ENCODE assay signal across 18 mouse cellular contexts in the genomic region with DNA sequence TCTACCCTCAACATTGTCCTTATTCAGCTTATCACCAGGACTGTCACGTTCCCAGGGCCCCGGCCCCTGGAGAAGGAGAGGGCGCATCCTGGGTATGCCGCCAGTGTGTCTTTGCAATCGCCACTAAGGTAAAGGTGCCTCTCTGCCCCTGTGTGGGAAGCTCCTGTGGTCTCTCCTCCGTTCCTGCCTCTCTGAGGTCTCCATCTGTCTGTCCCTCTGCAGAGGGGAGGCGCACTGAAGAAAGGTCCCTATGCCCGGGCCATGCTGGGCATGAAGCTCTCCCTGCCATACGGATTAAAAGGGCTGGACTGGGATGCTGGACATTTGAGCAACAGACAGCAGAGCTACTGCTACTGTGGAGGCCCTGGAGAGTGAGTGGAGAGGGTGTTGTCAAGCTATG. TPM values are rescaled to one million over a fixed set of nuclear protein-coding genes. Genes with fewer than 3 reads are reported as not detected.
DNase-seq lines count a peak whose midpoint lies in the region; ATAC-seq and TF ChIP-seq lines count a peak whose summit lies in the region.
"Had no signal": no experiment of that assay in that cellular context is flagged by ENCODE, and none has a peak within 500 bp of the region (broad histone marks: within the 10 kb centered on the region; RNA-seq: fewer than 3 reads in every experiment).

No protein-coding gene starts in this region.

- no peak for ATAC-seq in hindbrain, embryonic 13.5 days (ENCODE audit: low FRiP score)
- no peak for ATAC-seq in hindbrain, embryonic 11.5 days (ENCODE audit: low FRiP score)
- ATAC-seq in midbrain, embryonic 13.5 days, result no peak
- ATAC-seq in midbrain, embryonic 14.5 days (ENCODE audit: low FRiP score, low TSS enrichment), result no peak
- ATAC-seq: forebrain, embryonic 16.5 days had no signal

- intact Hi-C loops in gastrocnemius, adult 2 months (cut with DNase I), result no loop called here
- intact Hi-C loops in gastrocnemius, postnatal 36 days (cut with DNase I), result loop anchor here (10.0 kb wide), 1 partner anchor 270 kb away; a partner anchor contains a TSS

- H3K27me3 ChIP-seq in hindbrain, embryonic 13.5 days, result no peaks in the 10 kb centered on the region
- no peaks in the 10 kb centered on the region for H3K27me3 ChIP-seq in hindbrain, embryonic 11.5 days (ENCODE audit: control insufficient read depth, insufficient read depth, low read length)
- H3K27me3 ChIP-seq in midbrain, embryonic 13.5 days, result no peaks in the 10 kb centered on the region
- no peaks in the 10 kb centered on the region for H3K27me3 ChIP-seq in midbrain, embryonic 14.5 days (ENCODE audit: control insufficient read depth, insufficient read depth, low read length)
- H3K27me3 ChIP-seq: embryonic facial prominence, embryonic 12.5 days; forebrain, embryonic 12.5 days had no signal

- no peak overlapping the region for H3K4me2 ChIP-seq in hindbrain, embryonic 13.5 days
- H3K4me2 ChIP-seq in hindbrain, embryonic 11.5 days (replicated peaks; ENCODE audit: low read depth, low read length), result no peak overlapping the region
- no peak overlapping the region for H3K4me2 ChIP-seq in midbrain, embryonic 13.5 days (replicated peaks)
- H3K4me2 ChIP-seq in midbrain, embryonic 14.5 days (ENCODE audit: low read length), result no peak overlapping the region
- H3K4me2 ChIP-seq: embryonic facial prominence, embryonic 12.5 days; forebrain, embryonic 12.5 days had no signal

- H3K4me3 ChIP-seq in gastrocnemius, adult 2 months, result no peak overlapping the region
- no peak overlapping the region for H3K4me3 ChIP-seq in hindbrain, embryonic 13.5 days
- no peak overlapping the region for H3K4me3 ChIP-seq in hindbrain, embryonic 11.5 days (ENCODE audit: low read depth, low read length)
- no peak overlapping the region for H3K4me3 ChIP-seq in midbrain, embryonic 13.5 days (replicated peaks)
- no peak overlapping the region for H3K4me3 ChIP-seq in midbrain, embryonic 14.5 days (replicated peaks; ENCODE audit: low read depth, low read length)
- H3K4me3 ChIP-seq: embryonic facial prominence, embryonic 12.5 days; forebrain, embryonic 12.5 days had no signal

- H3K9ac ChIP-seq in hindbrain, embryonic 13.5 days, result peak overlapping the region; percentile 88; the same call in 1 of the 2 replicates
- H3K9ac ChIP-seq in hindbrain, embryonic 11.5 days (ENCODE audit: low read depth, low read length), result no peak overlapping the region
- H3K9ac ChIP-seq in midbrain, embryonic 13.5 days (replicated peaks), result 0 out of 2 replicates have a peak overlapping the region, but pooled peaks have one; percentile 3
- no peak overlapping the region for H3K9ac ChIP-seq in midbrain, embryonic 14.5 days (replicated peaks; ENCODE audit: low read length)
- H3K9ac ChIP-seq: embryonic facial prominence, embryonic 12.5 days; forebrain, embryonic 12.5 days had no signal

- H3K36me3 ChIP-seq in hindbrain, embryonic 13.5 days, result peaks cover 32% of the 10 kb centered on the region
- peaks cover 3% of the 10 kb centered on the region; the same call in 1 of the 2 replicates for H3K36me3 ChIP-seq in hindbrain, embryonic 11.5 days (ENCODE audit: control insufficient read depth, insufficient read depth, low read length)
- H3K36me3 ChIP-seq in midbrain, embryonic 13.5 days, result peaks cover 39% of the 10 kb centered on the region
- peaks cover 31% of the 10 kb centered on the region for H3K36me3 ChIP-seq in midbrain, embryonic 14.5 days (ENCODE audit: control insufficient read depth, insufficient read depth, low read length)

- H3K4me1 ChIP-seq in hindbrain, embryonic 13.5 days (replicated peaks), result peaks cover 53% of the 10 kb centered on the region
- peaks cover 9% of the 10 kb centered on the region for H3K4me1 ChIP-seq in hindbrain, embryonic 11.5 days (replicated peaks; ENCODE audit: control insufficient read depth, insufficient read depth, low read length)
- H3K4me1 ChIP-seq in midbrain, embryonic 13.5 days (replicated peaks), result peaks cover 41% of the 10 kb centered on the region
- H3K4me1 ChIP-seq in midbrain, embryonic 14.5 days (ENCODE audit: control insufficient read depth, insufficient read depth, low read length), result peaks cover 28% of the 10 kb centered on the region

- H3K27ac ChIP-seq in gastrocnemius, adult 2 months, result 0 out of 2 replicates have a peak overlapping the region, but pooled peaks have one; percentile 5
- no peak overlapping the region for H3K27ac ChIP-seq in hindbrain, embryonic 13.5 days
- no peak overlapping the region for H3K27ac ChIP-seq in hindbrain, embryonic 11.5 days (ENCODE audit: low read depth, low read length)
- no peak overlapping the region for H3K27ac ChIP-seq in midbrain, embryonic 13.5 days
- no peak overlapping the region for H3K27ac ChIP-seq in midbrain, embryonic 14.5 days (replicated peaks; ENCODE audit: low read depth, low read length)
- H3K27ac ChIP-seq: embryonic facial prominence, embryonic 12.5 days; forebrain, embryonic 12.5 days; hindbrain, embryonic 10.5 days had no signal

- TF ChIP-seq CTCF in gastrocnemius, adult 2 months (IDR thresholded peaks at IDR 0.05), result no peak

- no peak for DNase-seq in gastrocnemius, adult 2 months
- no peak for DNase-seq in gastrocnemius, postnatal 36 days
- DNase-seq in hindbrain, embryonic 11.5 days (ENCODE audit: low spot score), result no peak
- DNase-seq in midbrain, embryonic 14.5 days, result no peak
- no peak for DNase-seq in layer of hippocampus, postnatal 25 days (ENCODE audit: extremely low spot score in 1 of 2, low spot score in 1 of 2)
- DNase-seq: adrenal gland, postnatal 10 days; cerebellum, adult 11 months; cerebellum, adult 8-10 months; cerebellum, postnatal 14 days; embryo, embryonic 11 days; gastrocnemius, postnatal 14 days; heart, postnatal 10 days had no signal

- 93% methylated on average over 9 of the region's 9 CpGs for WGBS in hindbrain, embryonic 13.5 days
- WGBS in hindbrain, embryonic 11.5 days, result 87% methylated on average over 9 of the region's 9 CpGs
- WGBS in midbrain, embryonic 13.5 days, result 90% methylated on average over 9 of the region's 9 CpGs
- WGBS in midbrain, embryonic 14.5 days, result 95% methylated on average over 9 of the region's 9 CpGs

- no peaks in the 10 kb centered on the region for H3K9me3 ChIP-seq in hindbrain, embryonic 13.5 days
- no peaks in the 10 kb centered on the region for H3K9me3 ChIP-seq in hindbrain, embryonic 11.5 days (ENCODE audit: control insufficient read depth, low read length)
- H3K9me3 ChIP-seq in midbrain, embryonic 13.5 days, result no peaks in the 10 kb centered on the region
- no peaks in the 10 kb centered on the region for H3K9me3 ChIP-seq in midbrain, embryonic 14.5 days (ENCODE audit: control insufficient read depth, low read length)
- H3K9me3 ChIP-seq: embryonic facial prominence, embryonic 12.5 days; forebrain, embryonic 12.5 days; hindbrain, embryonic 10.5 days had no signal

RNA-seq across cellular contexts. Expression of a gene that starts 2.2 kb away (rescaled TPM):
- total RNA-seq in gastrocnemius, adult 2 months (2021), result 10 to 100 TPM in 1 of 2 experiments, 1 to 10 TPM in 1; 9.2 to 10.7 TPM
- total RNA-seq in gastrocnemius, postnatal 36 days (2021), result 1 to 10 TPM; 5.8 to 6.3 TPM
- polyA plus RNA-seq in hindbrain, embryonic 13.5 days (2015; fragmentation: Nextera tagmentation; extraction: Ambion mirVana), result 17.9 and 19.2 TPM in 2 replicates
- 4.5 and 5.5 TPM in 2 replicates for polyA plus RNA-seq in hindbrain, embryonic 11.5 days (2014; fragmentation: Nextera tagmentation; extraction: Ambion mirVana)
- polyA plus RNA-seq in midbrain, embryonic 13.5 days (2015; fragmentation: Nextera tagmentation; extraction: Ambion mirVana), result 13.6 and 17.7 TPM in 2 replicates
- 18.2 and 24.0 TPM in 2 replicates for polyA plus RNA-seq in midbrain, embryonic 14.5 days (2014; fragmentation: Nextera tagmentation; extraction: Ambion mirVana)
- total RNA-seq in layer of hippocampus, postnatal 25 days (2021), result 10 to 100 TPM; 27.0 to 29.4 TPM

RNA-seq across cellular contexts. Expression of a gene that starts 4.3 kb away (rescaled TPM):
- total RNA-seq in gastrocnemius, adult 2 months (2021), result 100 to 1,000 TPM in 1 of 2 experiments, 10 to 100 TPM in 1; 93.8 to 104 TPM
- 10 to 100 TPM; 82.8 to 91.1 TPM for total RNA-seq in gastrocnemius, postnatal 36 days (2021)
- polyA plus RNA-seq in hindbrain, embryonic 13.5 days (2015; fragmentation: Nextera tagmentation; extraction: Ambion mirVana), result 133 and 148 TPM in 2 replicates
- 135 and 154 TPM in 2 replicates for polyA plus RNA-seq in hindbrain, embryonic 11.5 days (2014; fragmentation: Nextera tagmentation; extraction: Ambion mirVana)
- polyA plus RNA-seq in midbrain, embryonic 13.5 days (2015; fragmentation: Nextera tagmentation; extraction: Ambion mirVana), result 145 and 148 TPM in 2 replicates
- polyA plus RNA-seq in midbrain, embryonic 14.5 days (2014; fragmentation: Nextera tagmentation; extraction: Ambion mirVana), result 99.2 and 108 TPM in 2 replicates
- 100 to 1,000 TPM; 100 to 113 TPM for total RNA-seq in layer of hippocampus, postnatal 25 days (2021)

RNA-seq across cellular contexts. Expression of a gene that starts 6.0 kb away (rescaled TPM):
- total RNA-seq in gastrocnemius, adult 2 months (2021), result 1 to 10 TPM; 3.0 to 3.5 TPM
- 1 to 10 TPM; 3.4 to 3.5 TPM for total RNA-seq in gastrocnemius, postnatal 36 days (2021)
- 4.6 and 5.9 TPM in 2 replicates for polyA plus RNA-seq in hindbrain, embryonic 13.5 days (2015; fragmentation: Nextera tagmentation; extraction: Ambion mirVana)
- 3.4 and 4.7 TPM in 2 replicates for polyA plus RNA-seq in hindbrain, embryonic 11.5 days (2014; fragmentation: Nextera tagmentation; extraction: Ambion mirVana)
- polyA plus RNA-seq in midbrain, embryonic 13.5 days (2015; fragmentation: Nextera tagmentation; extraction: Ambion mirVana), result 5.0 and 6.2 TPM in 2 replicates
- 5.5 and 9.7 TPM in 2 replicates for polyA plus RNA-seq in midbrain, embryonic 14.5 days (2014; fragmentation: Nextera tagmentation; extraction: Ambion mirVana)
- total RNA-seq in layer of hippocampus, postnatal 25 days (2021), result 100 to 1,000 TPM; 399 to 523 TPM

RNA-seq across cellular contexts. Expression of a gene that starts 18.1 kb away (rescaled TPM):
- under 1 TPM; 0.18 to 0.64 TPM for total RNA-seq in gastrocnemius, adult 2 months (2021)
- total RNA-seq in gastrocnemius, postnatal 36 days (2021), result under 1 TPM; 0.49 to 0.64 TPM
- polyA plus RNA-seq in hindbrain, embryonic 13.5 days (2015; fragmentation: Nextera tagmentation; extraction: Ambion mirVana), result 3.6 and 4.5 TPM in 2 replicates
- 4.6 and 5.9 TPM in 2 replicates for polyA plus RNA-seq in hindbrain, embryonic 11.5 days (2014; fragmentation: Nextera tagmentation; extraction: Ambion mirVana)
- polyA plus RNA-seq in midbrain, embryonic 13.5 days (2015; fragmentation: Nextera tagmentation; extraction: Ambion mirVana), result 4.2 and 4.4 TPM in 2 replicates
- polyA plus RNA-seq in midbrain, embryonic 14.5 days (2014; fragmentation: Nextera tagmentation; extraction: Ambion mirVana), result 1.2 and 2.3 TPM in 2 replicates
- total RNA-seq in layer of hippocampus, postnatal 25 days (2021), result 1 to 10 TPM; 2.9 to 3.1 TPM

RNA-seq across cellular contexts. Expression of a gene that starts 37.9 kb away (rescaled TPM):
- under 1 TPM; 0.17 to 0.41 TPM for total RNA-seq in gastrocnemius, adult 2 months (2021)
- under 1 TPM in 1 of 2 experiments, not detected in 1; 0.94 TPM for total RNA-seq in gastrocnemius, postnatal 36 days (2021)
- polyA plus RNA-seq in hindbrain, embryonic 13.5 days (2015; fragmentation: Nextera tagmentation; extraction: Ambion mirVana), result 17.8 and 18.0 TPM in 2 replicates
- polyA plus RNA-seq in hindbrain, embryonic 11.5 days (2014; fragmentation: Nextera tagmentation; extraction: Ambion mirVana), result 10.5 and 13.2 TPM in 2 replicates
- polyA plus RNA-seq in midbrain, embryonic 13.5 days (2015; fragmentation: Nextera tagmentation; extraction: Ambion mirVana), result 18.9 and 20.8 TPM in 2 replicates
- 8.7 and 11.3 TPM in 2 replicates for polyA plus RNA-seq in midbrain, embryonic 14.5 days (2014; fragmentation: Nextera tagmentation; extraction: Ambion mirVana)
- total RNA-seq in layer of hippocampus, postnatal 25 days (2021), result 10 to 100 TPM; 14.8 to 16.2 TPM

Comparison
In these comparisons a context has a peak if more than half of its experiments do, and no peak if none do; other contexts are left out.
1. H3K9ac ChIP-seq: peak in hindbrain, embryonic 13.5 days (single experiment) and midbrain, embryonic 13.5 days (single experiment); none in hindbrain, embryonic 11.5 days (single experiment) and midbrain, embryonic 14.5 days (single experiment).